Mouse (Mus musculus) embryo, embryonic 9.5 days (tissue): Measurements from ENCODE around the gene Elmod1.

Source experiments
- DNase-seq: peaks from one replicate; pipeline ENCODE4 v3.0.0-alpha.2; 2017; ENCODE audit errors: extremely low spot score

Gene Elmod1

DNA sequence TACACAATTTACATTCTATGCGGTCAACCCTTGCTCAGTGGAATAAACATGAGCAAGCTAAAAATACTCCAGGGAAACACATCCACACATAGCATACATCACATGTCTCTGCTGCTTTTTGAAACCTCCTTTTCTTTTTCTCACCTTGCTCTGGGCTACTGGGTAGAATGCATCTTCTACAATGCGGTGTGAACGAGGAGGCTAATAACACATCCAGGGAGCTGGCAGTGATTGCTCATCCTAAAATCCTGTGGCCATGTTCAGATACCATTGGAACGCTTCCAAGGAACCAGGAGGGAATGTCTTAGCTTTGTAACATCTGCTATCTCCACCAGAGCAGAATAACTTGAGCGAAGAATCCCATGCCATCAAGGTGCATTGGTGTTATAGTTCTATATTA lies 64.8 kb downstream of the Elmod1 start:
- no peak for DNase-seq

- no peak for DNase-seq
Observed at GRCm38 (mm10) chr9:53906798-53907197, 68.3 kb downstream of the Elmod1 start.

- peak; percentile 4 for DNase-seq
Observed at GRCm38 (mm10) chr9:53905418-53905817, 69.7 kb downstream of the Elmod1 start.

DNA sequence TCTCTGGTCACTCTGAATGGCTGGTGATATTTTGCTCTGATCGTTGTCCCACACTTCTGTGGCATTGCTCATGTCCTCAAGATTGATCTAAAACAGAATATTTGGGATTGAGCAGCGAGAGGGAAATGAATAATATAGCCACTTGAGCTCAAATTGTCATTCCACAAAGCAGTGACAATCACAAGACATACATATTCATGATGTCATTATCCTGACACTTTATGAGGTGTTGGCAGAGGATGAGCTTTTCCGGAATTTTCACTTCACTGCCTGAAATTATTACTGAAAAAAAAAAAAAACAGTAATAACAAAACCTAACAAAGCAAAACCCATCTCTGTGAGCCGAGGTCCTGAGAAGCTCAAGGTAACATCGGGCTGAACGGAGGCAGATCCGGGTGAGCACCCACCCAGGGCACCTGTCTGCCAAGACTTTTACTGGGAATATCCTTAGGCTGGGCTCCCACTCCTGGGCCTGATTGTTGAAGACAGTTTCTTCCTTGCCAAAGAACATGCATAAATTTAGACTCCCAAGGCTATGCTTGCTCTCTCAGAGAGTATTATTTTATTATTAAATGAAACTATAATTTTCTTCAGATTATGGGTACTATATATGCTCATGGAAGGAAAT lies 71.8 kb downstream of the Elmod1 start:
- no peak for DNase-seq

DNA sequence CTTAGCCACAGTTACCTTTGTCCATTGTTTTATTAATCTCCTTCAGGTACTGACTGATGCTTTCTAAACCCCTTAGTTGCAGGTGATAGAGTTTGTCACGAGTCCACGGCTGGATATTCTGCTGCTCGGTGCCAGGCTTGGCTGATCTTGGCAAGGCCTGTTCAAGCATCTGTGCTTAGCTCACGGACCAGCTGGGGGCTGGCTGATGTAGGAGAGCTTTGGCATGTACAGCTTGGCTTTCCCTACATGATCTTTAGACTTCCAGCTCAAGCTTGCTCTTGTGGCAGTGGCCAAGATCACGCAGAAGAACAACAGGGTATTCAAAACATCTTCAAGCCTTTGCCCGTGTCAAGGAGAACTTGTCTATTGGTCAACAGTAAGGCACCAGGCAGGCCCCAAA lies 75.3 kb downstream of the Elmod1 start:
- no peak for DNase-seq

DNA sequence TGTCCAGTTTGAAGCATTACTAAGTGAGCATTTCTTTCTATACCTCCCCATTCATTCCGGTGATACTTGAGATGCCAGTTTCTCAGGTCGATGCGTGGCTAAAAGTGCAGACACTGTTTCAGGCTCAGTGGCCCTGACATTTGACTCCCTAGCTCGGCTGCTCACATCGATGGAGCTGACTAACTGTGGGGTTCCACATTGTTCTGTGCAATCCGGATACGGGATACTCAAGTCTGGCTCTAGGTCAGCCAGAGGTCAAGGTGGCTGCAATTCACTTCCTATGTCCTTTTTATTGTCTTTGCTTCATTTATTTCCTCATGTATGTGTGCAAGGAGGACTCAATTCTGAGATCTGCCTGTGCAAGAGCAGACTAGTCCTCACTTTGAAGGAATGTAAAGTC lies 79.3 kb downstream of the Elmod1 start:
- no peak for DNase-seq

DNA sequence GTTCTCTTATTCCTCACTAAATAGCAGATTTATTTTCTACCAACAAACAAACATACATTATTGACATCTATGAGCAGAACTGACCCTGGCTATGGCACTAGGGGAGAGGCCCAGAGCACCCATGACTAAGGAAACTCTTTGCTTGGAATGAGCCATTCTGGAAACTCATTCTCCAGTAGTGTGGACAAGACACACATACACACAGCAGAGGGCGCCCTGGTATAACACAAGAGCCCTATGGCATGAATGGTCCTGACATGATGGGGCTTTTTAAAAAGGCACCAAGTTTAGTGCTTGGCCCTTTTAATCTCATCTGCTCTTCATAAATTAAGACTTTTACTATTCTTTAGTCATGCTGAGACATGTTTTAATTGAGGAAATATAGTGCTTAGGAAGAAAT lies 85.0 kb downstream of the Elmod1 start:
- DNase-seq = peak; percentile 25

GRCm38 (mm10) chr9:53883588-53884280 lies 91.4 kb downstream of the Elmod1 start:
- no peak for DNase-seq

- no peak for DNase-seq
Observed at GRCm38 (mm10) chr9:53877423-53877822, 97.7 kb downstream of the Elmod1 start.

GRCm38 (mm10) chr9:53873239-53873638 lies 101.9 kb downstream of the Elmod1 start:
- no peak for DNase-seq
